Mouse (Mus musculus): ENCODE measurements around the gene Actb. TPM values are rescaled to one million over a fixed set of nuclear protein-coding genes. Genes with fewer than 3 reads are reported as not detected.

Actb gene
- polyA plus RNA-seq, 1 experiment from 2014 or later, result 12,547 TPM

DNA sequence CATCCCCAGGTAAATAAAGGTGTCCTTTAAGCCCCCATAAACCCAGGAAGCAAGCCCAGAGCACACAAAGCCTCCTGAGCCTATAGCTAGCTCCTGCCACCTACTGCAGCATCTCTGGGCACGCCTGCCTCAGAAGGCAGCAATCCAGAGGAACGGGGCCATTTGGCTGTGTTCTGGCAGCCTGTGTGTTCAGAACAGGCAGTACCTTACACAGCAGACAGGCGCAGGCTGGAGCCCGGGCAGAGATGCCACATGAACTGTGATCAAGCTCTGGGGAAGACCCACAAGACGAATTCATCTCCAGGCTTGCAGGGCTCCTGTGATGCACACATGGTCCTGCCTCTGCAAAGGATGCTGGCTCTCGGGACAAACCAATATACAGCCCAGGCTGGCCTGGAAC lies 26.3 kb downstream of the Actb start:
- H3K27me3 ChIP-seq, result 0 out of 2 replicates have a peak, but pooled peaks cover 3% of the 10 kb centered on the region

DNA sequence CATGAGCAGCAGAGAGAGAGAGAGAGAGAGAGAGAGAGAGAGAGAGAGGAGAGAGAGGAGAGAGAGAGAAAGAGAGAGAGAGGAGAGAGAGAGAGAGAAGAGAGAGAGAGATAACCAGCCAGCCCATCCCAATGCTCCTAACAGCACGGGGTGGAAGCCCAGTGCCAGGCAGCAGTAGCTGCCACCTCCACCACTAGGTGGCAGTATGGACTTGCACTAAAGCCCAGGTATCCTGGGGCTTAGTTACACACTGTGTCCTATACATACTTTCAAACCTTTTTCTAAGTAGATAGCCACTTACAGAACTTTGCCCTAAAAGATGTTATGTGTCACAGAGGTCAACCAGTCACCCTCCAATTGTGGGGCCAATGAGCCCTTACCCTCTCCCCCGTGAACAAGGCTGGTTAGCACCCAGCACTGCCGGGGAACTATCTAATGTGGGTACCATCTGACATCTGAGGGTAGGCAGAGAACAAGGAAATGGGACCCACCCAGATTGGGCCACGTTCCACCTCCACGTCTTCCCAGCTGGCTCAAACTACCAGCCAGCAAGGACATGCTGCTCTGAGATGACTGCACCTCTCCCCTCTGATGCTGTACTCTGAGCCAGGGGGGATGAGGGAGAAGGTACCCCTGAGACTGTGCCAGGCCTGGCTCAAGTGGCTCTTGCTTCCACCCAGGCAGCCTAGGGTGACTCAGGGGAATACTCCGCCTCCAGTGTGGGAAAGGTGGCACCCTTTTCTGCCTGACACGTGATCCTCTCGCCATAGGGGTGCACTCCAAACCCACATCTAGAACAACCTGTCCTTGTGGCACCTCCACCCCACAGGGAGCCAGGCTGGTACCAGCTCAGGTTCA lies 27.0 kb downstream of the Actb start:
- WGBS, result 74% methylated on average over 8 of the region's 8 CpGs
- Histone ChIP-seq H3K4me1 (peaks cover 27% of the 10 kb centered on the region), H3K4me2 (replicated peaks) (no peak overlapping the region), H3K4me3 (no peak overlapping the region), H3K9me3 (no peaks in the 10 kb centered on the region), H3K27ac (replicated peaks) (no peak overlapping the region), H3K9ac (replicated peaks) (peak overlapping the region; percentile 39; the same call in 1 of the 2 replicates), H3K36me3 (peaks cover 52% of the 10 kb centered on the region), H3K27me3 (0 out of 2 replicates have a peak, but pooled peaks cover 3% of the 10 kb centered on the region)
- peak; percentile 65; the same call in 1 of the 2 replicates for ATAC-seq (ENCODE audit: low FRiP score, low read depth)

More for the DNA sequence above, 26.3 kb downstream of the Actb start:
- 79% methylated on average over 6 of the region's 6 CpGs for WGBS
- Histone ChIP-seq H3K9me3 (no peaks in the 10 kb centered on the region), H3K4me3 (no peak overlapping the region), H3K9ac (replicated peaks) (peak overlapping the region; percentile 39; the same call in 1 of the 2 replicates), H3K4me2 (replicated peaks) (no peak overlapping the region), H3K27ac (replicated peaks) (peak overlapping the region; percentile 68; the same call in 1 of the 2 replicates), H3K4me1 (peaks cover 27% of the 10 kb centered on the region), H3K36me3 (peaks cover 56% of the 10 kb centered on the region)
- no peak for ATAC-seq (ENCODE audit: low FRiP score, low read depth)

DNA sequence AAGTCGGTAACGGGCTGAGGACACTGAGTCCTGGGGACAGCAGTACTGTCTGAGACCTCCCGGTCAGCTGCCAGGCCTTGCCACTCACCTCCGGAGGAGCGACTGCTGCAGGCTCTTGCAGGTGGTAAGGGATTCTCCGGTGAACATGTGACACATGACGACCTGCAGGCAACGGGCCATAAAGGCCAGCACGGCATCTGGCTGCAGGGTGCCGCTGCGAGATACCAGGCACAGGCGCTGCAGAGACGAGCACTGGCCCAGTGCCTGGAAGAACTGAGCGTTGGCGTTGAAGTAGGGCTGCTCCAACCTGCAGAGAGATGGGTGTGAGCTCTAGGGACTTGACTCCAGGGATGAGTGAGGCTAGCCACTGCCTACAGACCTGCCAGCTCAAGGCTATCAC lies 28.0 kb downstream of the Actb start:
- H3K4me2 ChIP-seq (replicated peaks), result no peak overlapping the region
- 93% methylated on average over 15 of the region's 15 CpGs for WGBS
- no peak for ATAC-seq (ENCODE audit: low FRiP score, low read depth)
- H3K9me3 ChIP-seq, result no peaks in the 10 kb centered on the region
- H3K4me3 ChIP-seq, result no peak overlapping the region
- peaks cover 50% of the 10 kb centered on the region for H3K36me3 ChIP-seq
- 0 out of 2 replicates have a peak, but pooled peaks cover 3% of the 10 kb centered on the region for H3K27me3 ChIP-seq
- peaks cover 27% of the 10 kb centered on the region for H3K4me1 ChIP-seq
- H3K9ac ChIP-seq (replicated peaks), result 0 out of 2 replicates have a peak overlapping the region, but pooled peaks have one; percentile 1
- no peak overlapping the region for H3K27ac ChIP-seq (replicated peaks)

- Histone ChIP-seq H3K4me1 (peaks cover 27% of the 10 kb centered on the region), H3K36me3 (peaks cover 49% of the 10 kb centered on the region), H3K9ac (replicated peaks) (no peak overlapping the region), H3K4me3 (no peak overlapping the region), H3K4me2 (replicated peaks) (no peak overlapping the region), H3K27ac (replicated peaks) (peak overlapping the region; percentile 30), H3K9me3 (no peaks in the 10 kb centered on the region), H3K27me3 (0 out of 2 replicates have a peak, but pooled peaks cover 3% of the 10 kb centered on the region)
- peak; percentile 69 for ATAC-seq (ENCODE audit: low FRiP score, low read depth)
- WGBS, result 27% methylated on average over 11 of the region's 11 CpGs
Measured at GRCm38 (mm10) chr5:142877337-142878280, 28.9 kb downstream of the Actb start.

- H3K27me3 ChIP-seq, result 0 out of 2 replicates have a peak, but pooled peaks cover 3% of the 10 kb centered on the region
- H3K4me1 ChIP-seq, result peaks cover 30% of the 10 kb centered on the region
- H3K27ac ChIP-seq (replicated peaks), result 0 out of 2 replicates have a peak overlapping the region, but pooled peaks have one; percentile 6
- H3K36me3 ChIP-seq, result peaks cover 55% of the 10 kb centered on the region
- H3K4me3 ChIP-seq, result no peak overlapping the region
- no peak overlapping the region for H3K9ac ChIP-seq (replicated peaks)
- no peaks in the 10 kb centered on the region for H3K9me3 ChIP-seq
- 0 out of 2 replicates have a peak, but pooled peaks have one; percentile 5 for ATAC-seq (ENCODE audit: low FRiP score, low read depth)
- 95% methylated on average over 5 of the region's 5 CpGs for WGBS
- no peak overlapping the region for H3K4me2 ChIP-seq (replicated peaks)
Measured at GRCm38 (mm10) chr5:142876896-142877295, 29.7 kb downstream of the Actb start.

GRCm38 (mm10) chr5:142875513-142875905 lies 31.0 kb downstream of the Actb start:
- Histone ChIP-seq H3K4me2 (replicated peaks) (no peak overlapping the region), H3K27ac (replicated peaks) (no peak overlapping the region), H3K4me3 (no peak overlapping the region), H3K9ac (replicated peaks) (no peak overlapping the region), H3K27me3 (0 out of 2 replicates have a peak, but pooled peaks cover 3% of the 10 kb centered on the region), H3K36me3 (peaks cover 67% of the 10 kb centered on the region), H3K4me1 (peaks cover 19% of the 10 kb centered on the region), H3K9me3 (no peaks in the 10 kb centered on the region)
- 95% methylated on average over 10 of the region's 10 CpGs for WGBS
- ATAC-seq (ENCODE audit: low FRiP score, low read depth), result no peak

- ATAC-seq (ENCODE audit: low FRiP score, low read depth), result no peak
- no peak overlapping the region for H3K27ac ChIP-seq (replicated peaks)
- H3K27me3 ChIP-seq, result 0 out of 2 replicates have a peak, but pooled peaks cover 3% of the 10 kb centered on the region
- no peak overlapping the region for H3K4me3 ChIP-seq
- 95% methylated on average over 13 of the region's 13 CpGs for WGBS
- H3K9me3 ChIP-seq, result no peaks in the 10 kb centered on the region
- peaks cover 67% of the 10 kb centered on the region for H3K36me3 ChIP-seq
- H3K4me2 ChIP-seq (replicated peaks), result no peak overlapping the region
- peaks cover 13% of the 10 kb centered on the region for H3K4me1 ChIP-seq
- no peak overlapping the region for H3K9ac ChIP-seq (replicated peaks)
Measured at GRCm38 (mm10) chr5:142874791-142875512, 31.6 kb downstream of the Actb start.

GRCm38 (mm10) chr5:142873718-142874117 lies 32.8 kb downstream of the Actb start:
- Histone ChIP-seq H3K27me3 (0 out of 2 replicates have a peak, but pooled peaks cover 3% of the 10 kb centered on the region), H3K4me1 (peaks cover 9% of the 10 kb centered on the region), H3K36me3 (peaks cover 74% of the 10 kb centered on the region), H3K4me3 (no peak overlapping the region), H3K9me3 (no peaks in the 10 kb centered on the region), H3K27ac (replicated peaks) (no peak overlapping the region), H3K4me2 (replicated peaks) (no peak overlapping the region), H3K9ac (replicated peaks) (no peak overlapping the region)
- 95% methylated on average over 7 of the region's 7 CpGs for WGBS
- ATAC-seq (ENCODE audit: low FRiP score, low read depth), result no peak

DNA sequence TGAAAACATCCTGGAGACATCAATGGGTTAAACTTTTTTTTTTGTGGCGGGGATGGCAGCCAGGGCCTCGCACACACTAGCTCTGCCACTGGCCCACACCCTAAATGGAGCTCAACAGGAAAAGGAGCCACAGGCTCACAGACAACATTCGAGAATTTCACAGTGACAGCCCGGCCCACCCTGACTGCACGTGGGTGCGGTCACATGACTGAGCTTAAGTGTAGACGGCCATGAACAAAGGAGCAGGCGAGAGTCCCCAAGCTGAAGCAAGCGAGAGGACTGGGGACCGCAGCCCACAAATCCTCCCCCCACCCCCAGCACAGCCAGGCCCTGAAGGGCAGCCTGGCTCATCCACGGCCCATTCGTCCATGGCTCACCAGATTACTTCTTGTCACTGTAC lies 34.8 kb downstream of the Actb start:
- Histone ChIP-seq H3K9ac (replicated peaks) (no peak overlapping the region), H3K27ac (replicated peaks) (no peak overlapping the region), H3K27me3 (0 out of 2 replicates have a peak, but pooled peaks cover 3% of the 10 kb centered on the region), H3K4me3 (no peak overlapping the region), H3K4me1 (peaks cover 5% of the 10 kb centered on the region; the same call in 1 of the 2 replicates), H3K9me3 (no peaks in the 10 kb centered on the region), H3K36me3 (peaks cover 66% of the 10 kb centered on the region), H3K4me2 (replicated peaks) (no peak overlapping the region)
- ATAC-seq (ENCODE audit: low FRiP score, low read depth), result no peak
- 66% methylated on average over 12 of the region's 12 CpGs for WGBS

DNA sequence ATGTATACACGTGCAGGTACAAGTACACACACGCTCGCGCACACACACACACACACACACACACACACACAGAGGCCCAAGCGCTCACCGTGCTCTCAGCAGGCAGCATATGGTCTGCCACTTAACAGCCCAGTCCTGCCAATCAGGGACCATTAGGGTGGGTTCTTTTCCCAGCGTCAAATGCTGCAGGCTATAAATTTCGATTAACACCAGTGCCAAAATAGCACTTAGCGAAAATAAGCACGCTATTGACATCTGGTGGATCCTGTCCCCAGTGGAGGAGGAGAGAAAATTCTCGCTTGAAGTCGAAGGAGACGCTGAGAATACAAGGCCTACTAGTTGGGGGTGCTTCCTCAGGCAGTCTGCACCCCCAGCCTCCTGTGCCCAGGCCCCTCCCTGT lies 37.1 kb downstream of the Actb start:
- Histone ChIP-seq H3K27ac (replicated peaks) (0 out of 2 replicates have a peak overlapping the region, but pooled peaks have one; percentile 8), H3K4me2 (replicated peaks) (no peak overlapping the region), H3K9ac (replicated peaks) (no peak overlapping the region), H3K4me1 (peaks cover 5% of the 10 kb centered on the region; the same call in 1 of the 2 replicates), H3K36me3 (peaks cover 48% of the 10 kb centered on the region), H3K27me3 (no peaks in the 10 kb centered on the region), H3K4me3 (no peak overlapping the region), H3K9me3 (no peaks in the 10 kb centered on the region)
- WGBS, result 83% methylated on average over 13 of the region's 13 CpGs
- peak; percentile 58 for ATAC-seq (ENCODE audit: low FRiP score, low read depth)

DNA sequence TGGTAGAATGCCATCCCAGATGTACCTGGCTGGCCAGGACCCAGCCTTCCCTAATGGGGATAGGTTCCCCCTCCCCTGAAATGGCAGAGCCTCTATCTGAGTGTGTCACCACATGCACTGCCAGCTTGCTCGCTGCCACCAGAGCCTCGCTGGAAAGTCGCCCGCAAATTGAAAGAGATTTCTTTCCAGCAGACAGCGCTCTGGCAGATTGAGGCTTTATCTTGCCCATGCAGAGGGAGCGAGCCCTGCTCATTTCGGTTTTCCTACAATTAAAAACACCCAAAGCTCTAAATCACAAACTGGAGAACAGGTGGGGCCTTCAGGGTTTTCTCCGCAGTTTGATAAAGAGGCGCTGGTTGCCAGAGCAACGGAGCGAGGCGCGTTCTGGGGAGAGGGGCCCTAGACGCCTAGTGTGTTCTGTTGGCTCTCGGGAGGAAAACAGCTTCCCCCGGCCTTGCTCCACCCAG lies 48.8 kb downstream of the Actb start:
- no peak overlapping the region for H3K4me2 ChIP-seq (replicated peaks)
- no peak overlapping the region; the same call in 1 of the 2 replicates for H3K27ac ChIP-seq (replicated peaks)
- 49% methylated on average over 16 of the region's 16 CpGs for WGBS

More for the DNA sequence above, 48.8 kb downstream of the Actb start:
- Histone ChIP-seq H3K4me1 (0 out of 2 replicates have a peak, but pooled peaks cover 5% of the 10 kb centered on the region), H3K9ac (replicated peaks) (0 out of 2 replicates have a peak overlapping the region, but pooled peaks have one; percentile 7), H3K36me3 (no peaks in the 10 kb centered on the region), H3K9me3 (0 out of 2 replicates have a peak, but pooled peaks cover 6% of the 10 kb centered on the region), H3K4me3 (no peak overlapping the region), H3K27me3 (no peaks in the 10 kb centered on the region)
- ATAC-seq (ENCODE audit: low FRiP score, low read depth), result no peak
